Mouse (Mus musculus): ENCODE measurements around the gene Fdxacb1.

Fdxacb1 gene

DNA sequence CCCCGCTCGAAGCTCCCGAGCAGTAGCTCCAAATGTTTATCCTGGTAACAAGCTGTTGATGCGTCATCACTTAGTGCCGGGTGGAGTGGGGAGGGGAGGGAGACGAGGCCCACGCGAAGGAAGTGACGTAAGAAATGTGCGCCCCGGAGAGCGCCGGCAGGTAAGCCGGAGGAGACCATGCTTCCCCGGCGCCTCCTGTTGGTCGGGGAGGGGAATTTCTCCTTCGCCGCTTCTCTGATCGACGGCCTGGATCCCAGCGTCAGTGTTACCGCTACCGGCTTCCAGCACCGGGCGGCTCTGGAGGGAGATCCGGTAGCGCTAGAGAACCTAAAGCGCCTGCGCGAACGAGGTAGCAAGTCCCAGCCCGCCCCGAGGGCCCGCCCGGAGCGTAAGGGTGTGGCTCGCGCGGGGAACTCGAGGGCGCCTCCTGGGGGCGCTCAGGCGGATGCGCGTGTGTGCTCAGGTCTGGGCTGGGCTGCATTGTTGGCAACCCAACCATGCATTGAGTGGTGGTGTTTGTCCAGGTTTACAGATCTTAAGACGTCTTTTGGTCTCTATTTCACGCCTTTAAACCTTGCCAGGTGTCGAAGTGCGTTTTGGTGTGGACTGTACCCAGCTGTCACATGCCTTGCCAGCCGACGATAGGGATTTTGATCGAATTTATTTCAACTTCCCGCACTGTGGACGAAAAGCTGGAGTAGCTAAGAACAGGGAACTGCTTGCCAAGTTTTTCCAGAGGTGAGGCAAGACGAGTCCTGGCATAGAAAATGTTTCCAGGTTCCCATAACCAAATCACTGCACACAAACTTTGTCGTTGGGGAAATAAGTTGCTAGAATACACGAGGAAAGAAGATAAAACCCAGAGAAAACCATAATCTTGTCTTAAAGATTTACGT, at the start of gene Fdxacb1:
Fdxacb1 (plus strand) TSS at position 130 of the 896 bp plus-strand sequence.
- peak; percentile 99 for DNase-seq (ENCODE audit: low spot score)

GRCm38 (mm10) chr9:50718878-50719277, 49.2 kb upstream of the Fdxacb1 start:
- DNase-seq (ENCODE audit: low spot score) = no peak

GRCm38 (mm10) chr9:50721061-50721460, 47.0 kb upstream of the Fdxacb1 start:
- DNase-seq (ENCODE audit: low spot score) = no peak

GRCm38 (mm10) chr9:50722451-50722911, 45.6 kb upstream of the Fdxacb1 start:
- DNase-seq (ENCODE audit: low spot score) = no peak

DNA sequence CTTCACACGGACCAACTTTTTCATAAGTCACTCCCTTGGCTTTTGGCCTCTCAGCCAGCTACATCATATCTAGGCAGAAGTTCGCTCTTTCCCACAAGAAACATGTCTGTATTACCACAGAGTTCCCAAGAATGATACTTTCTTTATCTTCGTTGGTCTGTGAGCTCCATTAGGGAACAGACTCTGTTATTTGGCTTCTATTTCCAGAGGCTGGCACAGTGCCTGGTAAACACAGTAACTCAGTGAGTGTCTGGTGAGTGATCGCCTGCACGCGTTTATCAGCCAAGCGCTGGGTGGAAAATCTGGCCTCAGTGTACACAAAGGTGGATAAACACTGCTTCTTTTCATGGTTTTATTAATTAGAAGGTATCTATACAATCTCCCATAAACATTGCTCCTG, 44.6 kb upstream of the Fdxacb1 start:
- DNase-seq (ENCODE audit: low spot score) = peak; percentile 85

DNA sequence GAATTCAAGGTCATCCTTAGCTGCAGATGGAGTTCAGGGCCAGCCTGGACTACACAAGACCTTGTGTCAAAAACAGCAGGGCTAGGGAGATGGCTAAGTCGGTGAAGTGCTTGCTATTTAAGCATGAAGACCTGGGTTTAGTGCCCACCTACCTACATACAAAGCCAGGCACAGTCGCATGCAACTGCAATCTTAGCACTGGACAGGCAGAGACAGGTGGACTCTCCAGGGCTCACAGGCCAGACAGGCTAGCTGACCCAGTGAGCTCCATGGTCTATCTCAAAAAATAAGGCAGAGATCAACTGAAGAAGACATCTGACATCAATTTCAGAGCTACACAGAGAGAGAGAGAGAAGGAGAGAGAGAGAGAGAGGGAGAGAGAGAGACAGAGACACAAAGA, 43.9 kb upstream of the Fdxacb1 start:
- no peak for DNase-seq (ENCODE audit: low spot score)

DNA sequence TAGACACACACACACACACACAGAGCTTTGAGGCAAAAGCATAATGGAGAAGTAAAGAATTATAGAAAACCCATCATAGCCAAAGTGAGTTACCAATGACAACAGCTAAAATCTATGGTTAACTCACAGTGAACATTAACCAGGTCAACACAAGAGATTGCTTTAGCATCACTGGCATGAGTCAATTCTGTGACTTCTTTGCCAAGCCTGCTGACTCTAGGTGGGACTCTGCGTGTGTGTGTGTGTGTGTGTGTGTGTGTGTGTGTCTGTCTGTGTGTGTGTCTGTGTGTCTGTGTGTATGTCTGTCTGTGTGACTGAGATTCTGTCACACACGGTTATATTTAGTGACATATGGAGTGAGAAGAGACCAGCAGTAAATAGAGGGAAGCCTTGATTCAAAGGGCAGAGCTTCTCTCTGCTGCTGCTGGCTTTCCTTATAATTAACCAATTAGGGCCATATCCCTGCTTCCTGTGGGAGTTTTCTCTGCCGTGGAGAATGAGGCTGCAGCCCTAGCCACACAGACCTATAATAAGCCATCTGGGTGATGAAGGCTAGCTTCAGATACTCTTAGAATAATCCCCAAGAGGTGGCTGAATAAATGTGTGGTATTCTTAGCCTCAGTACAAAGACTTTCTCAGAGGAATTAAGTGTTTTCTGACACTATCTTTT, 43.2 kb upstream of the Fdxacb1 start:
- no peak for DNase-seq (ENCODE audit: low spot score)

DNA sequence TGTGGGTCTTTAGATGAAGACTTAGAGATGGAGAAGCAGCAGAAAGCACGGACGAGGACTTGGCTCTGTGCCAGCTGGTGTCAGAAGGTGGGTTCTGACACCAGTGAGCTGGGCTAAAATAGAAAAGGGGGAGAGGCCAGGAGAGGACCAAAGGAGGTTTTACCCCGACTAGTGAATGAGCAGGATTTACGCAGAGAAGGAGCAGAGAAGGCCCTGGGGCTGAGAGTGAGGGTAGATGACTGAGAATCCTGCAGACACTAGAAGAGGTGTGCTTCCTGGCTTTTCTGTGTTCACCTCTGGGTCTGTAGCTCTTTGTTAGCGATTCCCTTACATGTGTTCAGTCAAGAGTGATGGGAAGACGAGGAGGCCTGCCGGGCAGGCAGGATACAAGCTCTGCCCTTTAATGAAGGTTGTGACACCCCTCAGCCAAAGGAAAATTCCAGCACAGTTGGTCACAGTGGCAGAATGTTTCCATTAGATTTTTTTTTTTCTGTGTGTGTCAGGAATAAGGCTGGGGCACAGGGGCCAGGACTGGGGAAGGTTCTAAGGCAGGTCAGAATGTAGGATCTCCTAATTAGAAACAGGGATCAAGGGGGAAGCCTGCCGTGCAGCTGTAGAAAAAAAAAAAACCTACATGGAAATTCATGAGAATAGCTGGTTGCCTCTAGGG, 42.0 kb upstream of the Fdxacb1 start:
- DNase-seq (ENCODE audit: low spot score) = no peak

DNA sequence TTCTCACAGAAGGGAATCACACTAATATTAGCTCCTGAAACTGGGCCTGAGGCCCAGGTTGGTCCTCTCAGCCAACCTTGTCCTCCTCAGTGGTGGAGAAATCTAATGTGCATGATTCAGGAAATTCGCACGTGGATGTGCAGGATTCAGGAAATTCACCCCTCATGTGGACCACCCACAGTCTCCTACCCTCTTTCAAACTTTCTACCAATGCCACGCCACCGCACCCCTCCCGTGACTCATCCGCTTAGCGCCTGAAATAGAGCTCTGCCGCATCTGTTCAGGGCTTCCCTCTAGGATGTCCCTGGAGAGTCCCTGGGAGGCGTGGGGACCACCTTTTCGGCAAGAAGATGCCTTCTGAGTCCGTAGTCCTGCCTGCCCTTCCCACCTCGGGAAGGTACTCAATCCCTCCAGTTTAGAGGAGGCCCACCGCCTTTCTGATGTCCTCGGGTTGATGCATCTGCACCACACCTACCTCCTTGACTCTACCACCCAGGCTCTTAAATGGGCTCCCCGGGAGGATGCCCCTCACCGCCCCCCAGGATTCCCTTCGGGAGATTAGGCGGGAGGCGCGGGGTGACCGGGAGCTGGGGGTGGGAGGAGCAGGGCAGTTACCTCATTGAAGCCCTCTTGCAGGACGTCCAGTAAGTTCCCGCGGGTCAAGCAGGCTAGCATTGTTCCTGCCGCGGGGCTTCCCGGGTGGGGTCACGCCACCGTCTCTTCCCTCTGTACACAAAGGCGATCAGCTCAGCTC, 40.7 kb upstream of the Fdxacb1 start:
- no peak for DNase-seq (ENCODE audit: low spot score)

- DNase-seq (ENCODE audit: low spot score) = peak; percentile 36
Measured at GRCm38 (mm10) chr9:50727925-50728651, 39.9 kb upstream of the Fdxacb1 start.

DNA sequence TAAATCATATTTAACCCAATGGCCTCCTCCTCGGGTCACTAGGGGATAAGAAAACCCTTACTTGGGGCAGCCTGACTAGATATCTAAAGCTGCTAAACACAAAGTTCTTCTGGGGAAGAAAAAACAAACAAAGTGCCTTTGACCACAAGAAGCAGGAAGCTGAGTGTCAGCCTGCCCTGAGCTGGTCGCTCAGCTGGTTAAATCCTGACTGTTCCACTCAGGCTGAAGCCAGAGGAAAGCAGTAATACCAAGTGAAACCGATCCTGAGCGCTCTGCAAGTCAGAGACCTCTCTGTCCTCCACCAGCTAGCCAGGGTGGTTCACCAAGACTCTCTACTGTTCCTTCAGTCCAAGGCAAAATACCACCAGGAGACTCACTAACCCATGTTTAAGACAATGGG, 38.4 kb upstream of the Fdxacb1 start:
- DNase-seq (ENCODE audit: low spot score) = no peak

DNA sequence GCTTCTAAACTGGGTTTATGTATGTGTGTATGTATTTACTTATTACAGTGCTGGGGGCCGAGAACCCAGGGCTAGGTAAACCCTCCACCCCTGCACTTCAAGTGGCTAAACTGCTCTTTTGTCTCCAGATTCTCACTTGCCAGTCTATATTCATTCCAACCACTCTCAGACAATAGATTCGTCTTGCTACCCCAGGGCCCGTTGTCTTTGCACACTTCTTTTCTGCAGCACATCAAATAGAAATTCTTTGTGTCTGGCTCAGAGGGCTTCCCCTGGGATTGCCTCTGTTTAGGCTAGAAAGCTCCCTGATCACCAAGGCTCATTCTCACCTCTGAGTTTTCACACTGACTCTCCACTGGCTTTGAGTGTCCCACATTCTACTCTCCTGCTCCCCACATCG, 35.5 kb upstream of the Fdxacb1 start:
- DNase-seq (ENCODE audit: low spot score) = no peak

GRCm38 (mm10) chr9:50734989-50735388, 33.0 kb upstream of the Fdxacb1 start:
- peak; percentile 71 for DNase-seq (ENCODE audit: low spot score)

GRCm38 (mm10) chr9:50738914-50739870, 28.8 kb upstream of the Fdxacb1 start, which contains the start of gene Dixdc1:
Gene Dixdc1 (minus strand): TSS chr9:50739517.
- peak; percentile 94 for DNase-seq (ENCODE audit: low spot score)

DNA sequence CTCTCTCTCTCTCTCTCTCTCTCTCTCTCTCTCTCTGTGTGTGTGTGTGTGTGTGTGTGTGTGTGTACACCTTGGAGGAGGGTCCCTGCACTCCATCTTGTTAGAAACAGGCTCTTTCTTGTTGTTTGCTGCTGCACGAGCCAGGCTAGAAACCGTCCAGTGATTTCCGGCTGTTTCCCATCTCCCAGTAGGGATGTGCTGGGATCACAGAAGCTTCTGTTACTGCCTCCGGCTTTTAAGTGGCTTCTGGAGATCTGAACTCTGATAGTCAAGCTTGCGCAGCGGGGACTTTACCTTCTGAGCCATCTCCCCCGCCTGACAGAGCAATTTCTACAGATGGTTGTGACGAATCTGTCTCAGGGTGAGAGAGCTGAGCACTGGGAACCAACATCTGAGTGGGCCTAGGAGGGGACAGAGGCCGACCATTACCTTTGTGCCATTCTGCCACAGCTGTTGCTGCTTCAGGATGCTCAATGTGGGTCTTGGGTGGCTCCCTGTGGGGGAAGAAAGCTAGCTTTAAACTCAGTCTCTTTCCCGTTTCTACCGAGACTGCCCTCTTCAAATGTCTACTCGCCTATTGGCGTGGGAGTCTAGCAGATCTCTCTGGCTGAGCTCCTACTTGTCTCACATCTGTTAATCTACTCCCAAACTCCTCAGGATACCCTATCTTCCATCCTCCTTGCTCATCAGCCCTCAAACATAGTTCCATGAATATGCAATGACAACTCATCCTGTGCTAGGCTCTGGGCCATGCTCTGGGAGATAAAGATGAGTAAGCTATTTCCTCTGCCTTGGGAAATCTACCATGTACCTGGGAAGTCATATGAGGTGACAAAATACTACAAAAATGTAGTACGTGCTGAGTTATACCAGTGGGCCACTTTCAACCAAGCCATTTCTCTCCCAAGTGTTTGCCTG, 26.9 kb upstream of the Fdxacb1 start:
- no peak for DNase-seq (ENCODE audit: low spot score)

DNA sequence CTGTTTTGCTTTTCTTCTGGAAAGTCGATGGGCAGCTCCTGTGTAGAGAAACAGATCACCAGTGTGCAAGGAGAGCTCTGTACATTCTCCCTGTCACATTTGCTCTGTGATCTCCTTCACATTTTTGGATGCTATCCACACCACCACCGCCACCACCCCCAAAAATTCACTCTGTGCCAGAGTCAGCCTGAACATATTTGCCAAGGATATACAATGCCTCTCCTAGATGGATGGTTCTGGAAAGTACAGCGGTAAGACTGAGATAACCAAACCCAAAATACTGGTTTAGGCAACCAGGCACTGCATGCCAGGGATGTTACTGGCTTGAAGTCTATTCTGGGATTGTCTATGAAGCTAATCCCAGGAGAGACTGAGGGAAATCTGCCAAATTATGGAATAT, 25.8 kb upstream of the Fdxacb1 start:
- no peak for DNase-seq (ENCODE audit: low spot score)

DNA sequence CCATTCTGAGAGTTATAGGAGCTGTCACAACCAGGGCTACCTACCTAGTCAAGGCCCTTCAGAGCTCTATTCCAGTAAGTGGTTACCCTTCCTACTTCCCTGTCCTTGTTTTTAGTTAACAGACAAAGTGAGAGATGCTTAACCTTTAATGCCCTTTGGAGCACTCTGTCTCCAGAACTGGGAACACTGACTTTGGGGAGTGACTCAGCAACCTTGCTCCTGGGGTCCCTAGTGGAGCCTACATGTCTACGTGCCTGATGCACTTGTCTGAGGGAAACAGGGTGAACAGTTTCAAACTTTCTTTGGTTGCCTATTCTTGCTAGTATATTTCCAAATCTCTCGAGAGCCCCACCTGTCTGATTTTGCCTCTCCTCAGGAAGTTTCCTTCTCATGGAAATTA, 25.3 kb upstream of the Fdxacb1 start:
- DNase-seq (ENCODE audit: low spot score) = no peak

DNA sequence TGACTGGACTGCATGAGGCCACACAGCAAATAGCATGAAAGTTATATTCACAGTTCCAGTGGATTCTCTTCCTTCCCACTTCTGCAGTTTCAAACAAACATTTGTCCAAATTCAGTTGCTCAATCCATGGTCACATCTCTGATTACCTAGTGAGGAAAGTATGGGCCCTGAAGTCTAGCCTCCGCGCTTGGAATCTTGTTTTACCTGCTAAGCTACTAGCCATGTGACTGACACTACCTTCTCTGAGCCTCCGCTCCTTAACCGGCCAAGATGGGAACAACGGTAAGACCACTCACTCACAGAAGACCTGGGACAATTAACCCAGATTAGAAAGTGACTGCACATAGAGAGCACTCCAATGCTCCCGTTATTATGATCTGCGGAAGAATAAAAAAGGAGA, 22.2 kb upstream of the Fdxacb1 start:
- DNase-seq (ENCODE audit: low spot score) = peak; percentile 76

DNA sequence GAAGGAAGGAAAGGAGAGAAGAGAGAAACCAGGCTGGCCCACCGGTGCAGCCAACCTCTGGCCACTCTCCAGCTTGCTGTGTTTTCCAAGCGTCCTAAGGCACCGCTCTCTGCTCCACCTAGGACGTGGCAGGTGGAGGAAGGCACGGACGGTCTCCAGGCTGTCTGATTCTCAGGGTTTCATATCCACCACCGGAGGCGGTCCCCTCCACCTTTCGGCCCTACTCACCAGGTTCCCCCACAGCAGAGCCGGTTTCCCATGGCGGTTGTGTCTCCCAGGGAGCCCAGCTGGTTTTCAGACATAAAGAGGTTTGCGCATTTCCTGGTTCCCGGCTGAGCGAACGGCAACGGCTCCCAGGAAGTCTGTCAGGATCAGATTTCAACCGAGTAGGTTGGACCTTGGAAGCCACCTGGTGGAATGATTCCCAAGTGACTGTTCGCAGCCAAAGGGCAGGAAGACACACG, 21.8 kb upstream of the Fdxacb1 start, which contains the start of gene 2310030G06Rik:
2310030G06Rik (minus strand) TSS at position 323 of the 464 bp plus-strand sequence.
- DNase-seq (ENCODE audit: low spot score) = peak; percentile 82

Measured in lung, postnatal 25 days (tissue).